In the genomic region with DNA sequence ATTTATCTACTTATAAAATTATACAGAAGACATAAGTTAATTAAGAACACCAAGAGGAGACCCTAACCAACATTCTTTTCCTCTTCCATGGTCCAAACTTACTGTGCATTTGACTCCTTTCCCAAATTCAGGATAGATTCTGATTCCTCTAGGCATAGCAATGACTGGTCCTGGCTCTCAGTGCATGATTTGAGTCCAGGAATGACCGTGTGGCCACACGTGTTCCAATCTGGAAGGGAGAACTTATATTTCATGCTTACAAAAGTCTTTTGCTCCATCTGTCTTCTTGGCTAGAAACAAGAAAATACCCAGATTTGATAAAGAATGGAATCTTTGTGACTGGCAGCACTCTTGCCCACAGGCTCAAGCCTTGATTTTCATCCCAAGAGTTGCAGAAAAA, we compare ENCODE assay signal across 24 mouse cellular contexts.
A peak's percentile ranks its signal among the peaks of the same experiment; 100 is the strongest.
DNase-seq lines count a peak whose midpoint lies in the region; ATAC-seq and TF ChIP-seq lines count a peak whose summit lies in the region.
"Had no signal": no experiment of that assay in that cellular context is flagged by ENCODE, and none has a peak within 500 bp of the region (broad histone marks: within the 10 kb centered on the region; RNA-seq: fewer than 3 reads in every experiment).

No protein-coding gene starts in this region.

- WGBS in forebrain, postnatal 0 days = 59% methylated on average over 2 of the region's 2 CpGs
- 97% methylated on average over 2 of the region's 2 CpGs for WGBS in forebrain, embryonic 12.5 days
- 92% methylated on average over 2 of the region's 2 CpGs for WGBS in midbrain, postnatal 0 days
- 88% methylated on average over 2 of the region's 2 CpGs for WGBS in midbrain, embryonic 13.5 days

- no peaks in the 10 kb centered on the region for H3K9me3 ChIP-seq in forebrain, postnatal 0 days (ENCODE audit: low read length)
- H3K9me3 ChIP-seq in forebrain, embryonic 12.5 days = no peaks in the 10 kb centered on the region
- H3K9me3 ChIP-seq in midbrain, postnatal 0 days (ENCODE audit: low read length) = no peaks in the 10 kb centered on the region
- H3K9me3 ChIP-seq in midbrain, embryonic 13.5 days = no peaks in the 10 kb centered on the region
- H3K9me3 ChIP-seq: forebrain, embryonic 10.5 days; G1E; hindbrain, embryonic 10.5 days had no signal

- no peak for TF ChIP-seq CTCF in forebrain, postnatal 0 days (IDR thresholded peaks at IDR 0.05; ENCODE audit: low read depth)
- TF ChIP-seq CTCF in midbrain, postnatal 0 days (IDR thresholded peaks at IDR 0.05) = no peak

- no peak overlapping the region for H3K9ac ChIP-seq in forebrain, postnatal 0 days
- H3K9ac ChIP-seq in forebrain, embryonic 12.5 days = no peak overlapping the region
- no peak overlapping the region for H3K9ac ChIP-seq in midbrain, postnatal 0 days (replicated peaks; ENCODE audit: low read length, poor library complexity, severe bottlenecking)
- no peak overlapping the region for H3K9ac ChIP-seq in midbrain, embryonic 13.5 days (replicated peaks)
- H3K9ac ChIP-seq: hindbrain, embryonic 14.5 days had no signal

- ATAC-seq in forebrain, postnatal 0 days = peak; percentile 65; the same call in 1 of the 2 replicates
- no peak for ATAC-seq in forebrain, embryonic 12.5 days (ENCODE audit: low FRiP score)
- ATAC-seq in midbrain, postnatal 0 days (ENCODE audit: low FRiP score) = no peak
- ATAC-seq in midbrain, embryonic 13.5 days = no peak
- ATAC-seq: intestine, postnatal 0 days; Patski had no signal

- no peaks in the 10 kb centered on the region for H3K27me3 ChIP-seq in forebrain, postnatal 0 days (ENCODE audit: insufficient read depth, low read length)
- no peaks in the 10 kb centered on the region for H3K27me3 ChIP-seq in forebrain, embryonic 12.5 days
- H3K27me3 ChIP-seq in midbrain, postnatal 0 days (ENCODE audit: insufficient read depth, low read length) = no peaks in the 10 kb centered on the region
- no peaks in the 10 kb centered on the region for H3K27me3 ChIP-seq in midbrain, embryonic 13.5 days
- H3K27me3 ChIP-seq: CH12.LX, Patski had no signal

- H3K4me1 ChIP-seq in forebrain, postnatal 0 days (ENCODE audit: insufficient read depth) = no peaks in the 10 kb centered on the region
- no peaks in the 10 kb centered on the region for H3K4me1 ChIP-seq in forebrain, embryonic 12.5 days
- H3K4me1 ChIP-seq in midbrain, postnatal 0 days (ENCODE audit: insufficient read depth, low read length) = no peaks in the 10 kb centered on the region
- H3K4me1 ChIP-seq in midbrain, embryonic 13.5 days (replicated peaks) = no peaks in the 10 kb centered on the region
- H3K4me1 ChIP-seq: forebrain, embryonic 10.5 days; hindbrain, embryonic 10.5 days had no signal

- no peak overlapping the region for H3K4me2 ChIP-seq in forebrain, postnatal 0 days (ENCODE audit: low read depth)
- no peak overlapping the region for H3K4me2 ChIP-seq in forebrain, embryonic 12.5 days
- H3K4me2 ChIP-seq in midbrain, postnatal 0 days (ENCODE audit: low read depth, low read length, poor library complexity, severe bottlenecking) = no peak overlapping the region
- no peak overlapping the region for H3K4me2 ChIP-seq in midbrain, embryonic 13.5 days (replicated peaks)
- H3K4me2 ChIP-seq: heart, embryonic 11.5 days; hindbrain, embryonic 14.5 days had no signal

- no peak overlapping the region for H3K4me3 ChIP-seq in forebrain, postnatal 0 days (ENCODE audit: low read depth, low read length)
- no peak overlapping the region for H3K4me3 ChIP-seq in forebrain, embryonic 12.5 days (replicated peaks)
- no peak overlapping the region for H3K4me3 ChIP-seq in midbrain, postnatal 0 days (ENCODE audit: low read depth, low read length)
- no peak overlapping the region for H3K4me3 ChIP-seq in midbrain, embryonic 13.5 days (replicated peaks)
- H3K4me3 ChIP-seq: forebrain, embryonic 10.5 days; gastrocnemius, adult 2 months; hindbrain, embryonic 10.5 days had no signal

- H3K36me3 ChIP-seq in forebrain, postnatal 0 days (ENCODE audit: insufficient read depth) = no peaks in the 10 kb centered on the region
- H3K36me3 ChIP-seq in forebrain, embryonic 12.5 days (replicated peaks) = no peaks in the 10 kb centered on the region
- H3K36me3 ChIP-seq in midbrain, postnatal 0 days (ENCODE audit: insufficient read depth, low read length) = no peaks in the 10 kb centered on the region
- no peaks in the 10 kb centered on the region for H3K36me3 ChIP-seq in midbrain, embryonic 13.5 days
- H3K36me3 ChIP-seq: forebrain, embryonic 10.5 days; G1E; hindbrain, embryonic 10.5 days had no signal

- no peak overlapping the region for H3K27ac ChIP-seq in forebrain, postnatal 0 days (ENCODE audit: low read depth, low read length)
- H3K27ac ChIP-seq in forebrain, embryonic 12.5 days = no peak overlapping the region
- H3K27ac ChIP-seq in midbrain, postnatal 0 days (ENCODE audit: low read depth, low read length) = no peak overlapping the region
- no peak overlapping the region for H3K27ac ChIP-seq in midbrain, embryonic 13.5 days
- H3K27ac ChIP-seq: forebrain, embryonic 10.5 days; gastrocnemius, adult 2 months; hindbrain, embryonic 10.5 days; hindbrain, embryonic 14.5 days had no signal

- peak; percentile 60 to 79 for DNase-seq in cerebellum, postnatal 14 days
- no peak for DNase-seq in cerebellum, adult 18-20 months
- peak; percentile 38 for DNase-seq in forebrain, postnatal 0 days
- peak; percentile 19 for DNase-seq in midbrain, postnatal 0 days (ENCODE audit: low spot score)
- DNase-seq in brain, embryonic 18.5 days (ENCODE audit: low read depth, low spot score) = peak; percentile 45
- DNase-seq: adrenal gland, postnatal 10 days; adrenal gland, postnatal 36 days; B cell, adult 2 months; cerebellum, adult 11-12 months; cerebellum, adult 9-11 months; gastrocnemius, adult 2 months; gastrocnemius, postnatal 14 days; heart, adult 11 months; kidney, adult 2 months had no signal

Comparison
In these comparisons a context has a peak if more than half of its experiments do, and no peak if none do; other contexts are left out.
1. DNase-seq: peak in cerebellum, postnatal 14 days (2 of 2), forebrain, postnatal 0 days (single experiment), midbrain, postnatal 0 days (single experiment) and brain, embryonic 18.5 days (single experiment); none in cerebellum, adult 18-20 months (0 of 2).